Mouse (Mus musculus) myocyte (in vitro differentiated cells): ENCODE data around the gene Cpa1.

Experiments used
- CEBPB ChIP-seq: IDR thresholded peaks from 2 replicates; pipeline ENCODE4 v1.6.1; 2011; ENCODE audit warnings: mild to moderate bottlenecking, moderate library complexity; ENCODE audit not compliant: poor library complexity, insufficient read depth, severe bottlenecking
- E2F4 ChIP-seq: IDR thresholded peaks from one replicate; pipeline ENCODE4 v1.6.1; 2011; ENCODE audit warnings: mild to moderate bottlenecking, control low read depth, moderate library complexity; ENCODE audit not compliant: insufficient read depth
- MAX ChIP-seq: IDR thresholded peaks from one replicate; pipeline ENCODE4 v1.6.1; 2011; ENCODE audit warnings: low read depth, mild to moderate bottlenecking, control low read depth
- MYOD1 ChIP-seq, 3 experiments: IDR thresholded peaks; one replicate each; pipeline ENCODE4 v1.6.1; 2011; ENCODE audit warnings: control low read depth in 2 of 3, low read depth in 2 of 3, mild to moderate bottlenecking in 2 of 3, moderate library complexity in 1 of 3; ENCODE audit not compliant: insufficient read length in 2 of 3, control insufficient read depth in 1 of 3
- MYOG ChIP-seq, 3 experiments: IDR thresholded peaks; one replicate each; pipeline ENCODE4 v1.6.1; 2011; ENCODE audit warnings: control low read depth in 2 of 3, low read depth in 2 of 3, mild to moderate bottlenecking in 2 of 3; ENCODE audit not compliant: insufficient read length in 2 of 3, control insufficient read depth in 1 of 3, insufficient read depth in 1 of 3
- POLR2A ChIP-seq: IDR thresholded peaks from one replicate; pipeline ENCODE4 v1.6.1; 2011; ENCODE audit warnings: low read depth, mild to moderate bottlenecking, control low read depth, moderate library complexity; ENCODE audit not compliant: insufficient read length
- REST ChIP-seq: IDR thresholded peaks from one replicate; pipeline ENCODE4 v1.6.1; 2011; ENCODE audit warnings: mild to moderate bottlenecking, control low read depth, moderate library complexity; ENCODE audit not compliant: insufficient read depth, insufficient read length
- TCF12 ChIP-seq: IDR thresholded peaks from one replicate; pipeline ENCODE4 v1.6.1; 2011; ENCODE audit warnings: mild to moderate bottlenecking, control low read depth; ENCODE audit not compliant: poor library complexity, insufficient read depth, severe bottlenecking
- TCF3 ChIP-seq: IDR thresholded peaks from one replicate; pipeline ENCODE4 v1.6.1; 2011; ENCODE audit warnings: low read depth, control low read depth; ENCODE audit not compliant: insufficient read length
- USF1 ChIP-seq: IDR thresholded peaks from one replicate; pipeline ENCODE4 v1.6.1; 2011; ENCODE audit warnings: low read depth, mild to moderate bottlenecking, control low read depth, moderate library complexity

GRCm38 (mm10) chr6:30643694-30644460, 4.9 kb downstream of the Cpa1 start:
- no peak for TF ChIP-seq USF1
- TF ChIP-seq POLR2A, result no peak
- no peak for TF ChIP-seq TCF3
- no peak for TF ChIP-seq MAX
- TF ChIP-seq TCF12, result no peak
- TF ChIP-seq MYOG (IDR thresholded peaks at IDR 0.05; ENCODE audit: control insufficient read depth in 1 of 3, insufficient read depth in 1 of 3, insufficient read length in 2 of 3, low read depth in 2 of 3), result no peak
- TF ChIP-seq REST, result no peak
- TF ChIP-seq MYOD1 (IDR thresholded peaks at IDR 0.05; ENCODE audit: control insufficient read depth in 1 of 3, insufficient read length in 2 of 3, low read depth in 2 of 3), result no peak
- TF ChIP-seq CEBPB, result no peak
- TF ChIP-seq E2F4, result no peak
